Mouse (Mus musculus) midbrain, embryonic 15.5 days (tissue): ENCODE results near the gene Gm10271. TPM values are rescaled to one million over a fixed set of nuclear protein-coding genes. Genes with fewer than 3 reads are reported as not detected.

Experiments
- ATAC-seq: fragments of 200-750 bp; cut with Nextera tagmentation; replicated peaks from 2 replicates; pipeline ENCODE4 v1.8.0; 2017; ENCODE audit warnings: moderate TSS enrichment
- H3K27ac ChIP-seq: fragments of 300-500 bp; sonication (generic); 2 replicates; pipeline ENCODE4 v1.5.1; 2015; ENCODE audit warnings: mild to moderate bottlenecking, inconsistent platforms
- H3K27me3 ChIP-seq: fragments of 300-500 bp; sonication (generic); replicated peaks from 2 replicates; pipeline ENCODE4 v1.6.1; 2015; ENCODE audit warnings: inconsistent platforms
- H3K36me3 ChIP-seq: fragments of 300-500 bp; sonication (generic); replicated peaks from 2 replicates; pipeline ENCODE4 v1.6.1; 2015; ENCODE audit warnings: inconsistent platforms
- H3K4me1 ChIP-seq: fragments of 300-500 bp; sonication (generic); 2 replicates; pipeline ENCODE4 v1.6.1; 2015; ENCODE audit warnings: inconsistent platforms
- H3K4me2 ChIP-seq: fragments of 300-500 bp; sonication (generic); 2 replicates; pipeline ENCODE4 v1.6.1; 2015; ENCODE audit warnings: inconsistent platforms, mild to moderate bottlenecking, moderate library complexity
- H3K4me3 ChIP-seq: fragments of 300-500 bp; sonication (generic); 2 replicates; pipeline ENCODE4 v1.5.1; 2015; ENCODE audit warnings: mild to moderate bottlenecking, inconsistent platforms
- H3K9ac ChIP-seq: fragments of 300-500 bp; sonication (generic); 2 replicates; pipeline ENCODE4 v1.6.1; 2015; ENCODE audit warnings: mild to moderate bottlenecking, inconsistent platforms
- H3K9me3 ChIP-seq: fragments of 300-500 bp; sonication (generic); 2 replicates; pipeline ENCODE4 v1.6.1; 2016; ENCODE audit warnings: inconsistent platforms
- WGBS: fragments of 180-500 bp; shearing (Covaris S2); methylation state at CpG from one replicate; pipeline ENCODE4 v1.1.7; 2015; ENCODE audit warnings: mixed read lengths; 5-methylcytosine and 5-hydroxymethylcytosine counted together
- polyA plus RNA-seq: library from polyadenylated mRNA; unstranded; fragments of >200 nt; fragmentation: Nextera tagmentation; extraction: Ambion mirVana; gene quantifications from 2 replicates; pipeline ENCODE4 v1.2.1, GENCODE M21; 2015

Gm10271 gene
- not detected in 2 replicates for polyA plus RNA-seq

GRCm38 (mm10) chr10:116972509-116972908 is at the start of gene Gm10271:
Gene Gm10271, minus strand, starts transcription at chr10:116972609.
- no peak within 1 kb of the TSS for H3K4me3 ChIP-seq
- no peaks in the 10 kb centered on the region for H3K9me3 ChIP-seq
- no peak within 1 kb of the TSS for H3K27ac ChIP-seq
- H3K27me3 ChIP-seq = no peaks in the 10 kb centered on the region
- H3K9ac ChIP-seq = no peak within 1 kb of the TSS
- no peaks in the 10 kb centered on the region for H3K4me1 ChIP-seq
- 96% methylated on average over 6 of the region's 6 CpGs for WGBS
- no peaks in the 10 kb centered on the region for H3K36me3 ChIP-seq
- no peak within 1 kb of the TSS for H3K4me2 ChIP-seq
- ATAC-seq = no peak

- ATAC-seq = no peak
- Histone ChIP-seq H3K27ac (no peak overlapping the region), H3K4me1 (peaks cover 13% of the 10 kb centered on the region), H3K9me3 (no peaks in the 10 kb centered on the region), H3K4me3 (no peak overlapping the region), H3K36me3 (no peaks in the 10 kb centered on the region), H3K4me2 (no peak overlapping the region), H3K9ac (no peak overlapping the region), H3K27me3 (no peaks in the 10 kb centered on the region; the same call in 1 of the 2 replicates)
- 22% methylated on average over 21 of the region's 21 CpGs for WGBS
Observed at GRCm38 (mm10) chr10:117021020-117021754, 48.8 kb upstream of the Gm10271 start.

GRCm38 (mm10) chr10:117018281-117018840 is 46.0 kb upstream of the Gm10271 start:
- Histone ChIP-seq H3K4me1 (peaks cover 16% of the 10 kb centered on the region), H3K9me3 (no peaks in the 10 kb centered on the region), H3K9ac (no peak overlapping the region), H3K27me3 (no peaks in the 10 kb centered on the region), H3K27ac (no peak overlapping the region), H3K4me2 (no peak overlapping the region), H3K4me3 (no peak overlapping the region), H3K36me3 (no peaks in the 10 kb centered on the region)
- 39% methylated on average over 7 of the region's 7 CpGs for WGBS
- ATAC-seq = 0 out of 2 replicates have a peak, but pooled peaks have one; percentile 41

GRCm38 (mm10) chr10:117014565-117014964 is 42.2 kb upstream of the Gm10271 start:
- ATAC-seq = no peak
- Histone ChIP-seq H3K27me3 (no peaks in the 10 kb centered on the region), H3K9ac (no peak overlapping the region), H3K4me2 (no peak overlapping the region), H3K36me3 (no peaks in the 10 kb centered on the region), H3K4me1 (peaks cover 12% of the 10 kb centered on the region), H3K27ac (no peak overlapping the region), H3K9me3 (no peaks in the 10 kb centered on the region), H3K4me3 (no peak overlapping the region)
- WGBS = 95% methylated on average over 5 of the region's 5 CpGs

- ATAC-seq = peak; percentile 85
- Histone ChIP-seq H3K27ac (no peak overlapping the region), H3K36me3 (no peaks in the 10 kb centered on the region), H3K4me1 (peaks cover 12% of the 10 kb centered on the region), H3K27me3 (no peaks in the 10 kb centered on the region), H3K9ac (no peak overlapping the region), H3K4me3 (no peak overlapping the region), H3K9me3 (no peaks in the 10 kb centered on the region), H3K4me2 (peak overlapping the region; percentile 37)
- 15% methylated on average over 12 of the region's 12 CpGs for WGBS
Observed at GRCm38 (mm10) chr10:117013689-117014390, 41.4 kb upstream of the Gm10271 start.

- no peak for ATAC-seq
- Histone ChIP-seq H3K9ac (no peak overlapping the region), H3K9me3 (no peaks in the 10 kb centered on the region), H3K4me3 (no peak overlapping the region), H3K4me2 (no peak overlapping the region), H3K36me3 (no peaks in the 10 kb centered on the region), H3K4me1 (0 out of 2 replicates have a peak, but pooled peaks cover 3% of the 10 kb centered on the region), H3K27ac (no peak overlapping the region), H3K27me3 (no peaks in the 10 kb centered on the region)
- 41% methylated on average over 8 of the region's 8 CpGs for WGBS
Observed at GRCm38 (mm10) chr10:117011047-117011446, 38.6 kb upstream of the Gm10271 start.

- ATAC-seq = no peak
- no peak overlapping the region for H3K27ac ChIP-seq
Observed at GRCm38 (mm10) chr10:117009691-117010090, 37.3 kb upstream of the Gm10271 start.

GRCm38 (mm10) chr10:117005707-117006464 is 33.5 kb upstream of the Gm10271 start:
- no peaks in the 10 kb centered on the region for H3K36me3 ChIP-seq
- H3K4me2 ChIP-seq = no peak overlapping the region
- no peak overlapping the region for H3K4me3 ChIP-seq
- ATAC-seq = no peak
- H3K27me3 ChIP-seq = no peaks in the 10 kb centered on the region
- no peak overlapping the region for H3K9ac ChIP-seq
- no peak overlapping the region for H3K27ac ChIP-seq
- 60% methylated on average over 12 of the region's 12 CpGs for WGBS
- H3K4me1 ChIP-seq = peaks cover 10% of the 10 kb centered on the region; the same call in 1 of the 2 replicates
- no peaks in the 10 kb centered on the region for H3K9me3 ChIP-seq

More at GRCm38 (mm10) chr10:117009691-117010090, 37.3 kb upstream of the Gm10271 start:
- H3K9me3 ChIP-seq = no peaks in the 10 kb centered on the region
- H3K4me1 ChIP-seq = peaks cover 10% of the 10 kb centered on the region; the same call in 1 of the 2 replicates
- WGBS = 93% methylated on average over 6 of the region's 6 CpGs
- no peaks in the 10 kb centered on the region for H3K27me3 ChIP-seq
- no peak overlapping the region for H3K4me3 ChIP-seq
- H3K9ac ChIP-seq = no peak overlapping the region
- no peak overlapping the region for H3K4me2 ChIP-seq
- no peaks in the 10 kb centered on the region for H3K36me3 ChIP-seq

GRCm38 (mm10) chr10:117004695-117005094 is 32.3 kb upstream of the Gm10271 start:
- no peaks in the 10 kb centered on the region for H3K36me3 ChIP-seq
- H3K4me1 ChIP-seq = peaks cover 10% of the 10 kb centered on the region; the same call in 1 of the 2 replicates
- WGBS = 51% methylated on average over 5 of the region's 5 CpGs
- H3K27ac ChIP-seq = no peak overlapping the region
- H3K27me3 ChIP-seq = no peaks in the 10 kb centered on the region
- ATAC-seq = peak; percentile 52; the same call in 1 of the 2 replicates
- no peak overlapping the region for H3K9ac ChIP-seq
- H3K9me3 ChIP-seq = no peaks in the 10 kb centered on the region
- no peak overlapping the region for H3K4me2 ChIP-seq
- no peak overlapping the region for H3K4me3 ChIP-seq

GRCm38 (mm10) chr10:117000975-117001374 is 28.6 kb upstream of the Gm10271 start:
- WGBS = 61% methylated on average over 12 of the region's 12 CpGs
- H3K27ac ChIP-seq = no peak overlapping the region
- peaks cover 10% of the 10 kb centered on the region; the same call in 1 of the 2 replicates for H3K4me1 ChIP-seq
- no peak overlapping the region for H3K4me3 ChIP-seq
- H3K9me3 ChIP-seq = no peaks in the 10 kb centered on the region
- ATAC-seq = no peak
- H3K9ac ChIP-seq = no peak overlapping the region
- H3K27me3 ChIP-seq = no peaks in the 10 kb centered on the region
- H3K4me2 ChIP-seq = no peak overlapping the region
- H3K36me3 ChIP-seq = no peaks in the 10 kb centered on the region

GRCm38 (mm10) chr10:116998716-116999455 is 26.5 kb upstream of the Gm10271 start:
- no peak overlapping the region for H3K9ac ChIP-seq

More at GRCm38 (mm10) chr10:116998716-116999455, 26.5 kb upstream of the Gm10271 start:
- H3K9me3 ChIP-seq = no peaks in the 10 kb centered on the region
- no peaks in the 10 kb centered on the region for H3K27me3 ChIP-seq
- no peak for ATAC-seq
- WGBS = 87% methylated on average over 17 of the region's 17 CpGs
- no peaks in the 10 kb centered on the region for H3K4me1 ChIP-seq
- no peaks in the 10 kb centered on the region for H3K36me3 ChIP-seq
- H3K27ac ChIP-seq = no peak overlapping the region
- H3K4me3 ChIP-seq = no peak overlapping the region
- H3K4me2 ChIP-seq = no peak overlapping the region
